Mouse (Mus musculus) MEL (cell line): ENCODE results near the gene Nek11.
"Not testable (repeated sequence)": the region's sequence is repeated elsewhere in the genome, so short reads cannot be mapped to it uniquely, and the experiment has no call there.

Source experiments
- CHD1 ChIP-seq: IDR thresholded peaks from 2 replicates; pipeline ENCODE4 v1.6.1; 2012; ENCODE audit warnings: low read depth, mild to moderate bottlenecking, inconsistent platforms, low read length, improper control_type of control experiment
- CHD2 ChIP-seq: IDR thresholded peaks from 2 replicates; pipeline ENCODE4 v1.6.1; 2011; ENCODE audit warnings: low read length, improper control_type of control experiment
- CTCF ChIP-seq, 3 experiments: IDR thresholded peaks in 2 of 3; conservative IDR thresholded peaks in 1 of 3; 2 replicates each; pipeline ENCODE4 v1.5.1; 2011 to 2012; ENCODE audit warnings: low read length in 3 of 3, low read depth in 2 of 3, mild to moderate bottlenecking in 2 of 3, improper control_type of control experiment in 1 of 3, inconsistent platforms in 1 of 3, mixed read lengths in 1 of 3, moderate library complexity in 1 of 3; ENCODE audit not compliant: control insufficient read depth in 1 of 3, insufficient read depth in 1 of 3, poor library complexity in 1 of 3, severe bottlenecking in 1 of 3
- ELF1 ChIP-seq: IDR thresholded peaks from 2 replicates; pipeline ENCODE4 v1.6.1; 2014; ENCODE audit warnings: low read depth, mild to moderate bottlenecking, inconsistent platforms, low read length, improper control_type of control experiment, moderate library complexity
- EP300 ChIP-seq, 2 experiments: IDR thresholded peaks; 2 replicates each; pipeline ENCODE4 v1.6.1; 2011; ENCODE audit warnings: improper control_type of control experiment in 2 of 2, low read length in 2 of 2, low read depth in 1 of 2, mild to moderate bottlenecking in 1 of 2
- GABPA ChIP-seq: IDR thresholded peaks from 2 replicates; pipeline ENCODE4 v1.6.1; 2012; ENCODE audit warnings: low read depth, mild to moderate bottlenecking, inconsistent platforms, low read length, improper control_type of control experiment, moderate library complexity
- JUND ChIP-seq: IDR thresholded peaks from 2 replicates; pipeline ENCODE4 v1.6.1; 2011; ENCODE audit warnings: low read depth, mild to moderate bottlenecking, improper control_type of control experiment, low read length
- MAX ChIP-seq: IDR thresholded peaks from 2 replicates; pipeline ENCODE4 v1.6.1; 2011; ENCODE audit warnings: low read length, improper control_type of control experiment
- MEF2A ChIP-seq: IDR thresholded peaks from 2 replicates; pipeline ENCODE4 v1.6.1; 2014; ENCODE audit warnings: low read depth, mild to moderate bottlenecking, inconsistent platforms, low read length, improper control_type of control experiment; ENCODE audit not compliant: poor library complexity, insufficient replicate concordance, severe bottlenecking; ENCODE audit errors: extremely low read depth
- MXI1 ChIP-seq: IDR thresholded peaks from 2 replicates; pipeline ENCODE4 v1.6.1; 2011; ENCODE audit warnings: mild to moderate bottlenecking, low read depth, low read length, improper control_type of control experiment
- MYC ChIP-seq: IDR thresholded peaks from 2 replicates; pipeline ENCODE4 v1.6.1; 2011; ENCODE audit warnings: low read depth, mild to moderate bottlenecking, low read length, improper control_type of control experiment, moderate library complexity
- POLR2A ChIP-seq, 2 experiments: IDR thresholded peaks; 2 replicates each; pipeline ENCODE4 v1.6.1; 2011 to 2012; ENCODE audit warnings: low read length in 2 of 2, mild to moderate bottlenecking in 2 of 2, control low read depth in 1 of 2, improper control_type of control experiment in 1 of 2, low read depth in 1 of 2, moderate library complexity in 1 of 2; ENCODE audit not compliant: control insufficient read depth in 1 of 2, insufficient read depth in 1 of 2, poor library complexity in 1 of 2
- TBP ChIP-seq: IDR thresholded peaks from 2 replicates; pipeline ENCODE4 v1.8.0; 2011; ENCODE audit warnings: low read depth, low read length, improper control_type of control experiment
- USF2 ChIP-seq, 2 experiments: IDR thresholded peaks; 2 replicates each; pipeline ENCODE4 v1.6.1; 2011 to 2012; ENCODE audit warnings: improper control_type of control experiment in 2 of 2, low read length in 2 of 2, borderline replicate concordance in 1 of 2, inconsistent platforms in 1 of 2, low read depth in 1 of 2, mild to moderate bottlenecking in 1 of 2; ENCODE audit not compliant: insufficient read depth in 1 of 2

- TF ChIP-seq CHD1; MYC; USF2 (IDR thresholded peaks at IDR 0.05; ENCODE audit: borderline replicate concordance in 1 of 2, insufficient read depth in 1 of 2, low read depth in 1 of 2, low read length in 2 of 2); EP300 (IDR thresholded peaks at IDR 0.05; ENCODE audit: low read depth in 1 of 2, low read length in 2 of 2); POLR2A (IDR thresholded peaks at IDR 0.05; ENCODE audit: control insufficient read depth in 1 of 2, insufficient read depth in 1 of 2, low read depth in 1 of 2, low read length in 2 of 2, poor library complexity in 1 of 2); TBP; JUND; MAX; CTCF (IDR thresholded peaks at IDR 0.05 in 2 of 3, conservative IDR thresholded peaks at IDR 0.05 in 1 of 3; ENCODE audit: control insufficient read depth in 1 of 3, insufficient read depth in 1 of 3, low read depth in 2 of 3, low read length in 3 of 3, poor library complexity in 1 of 3, severe bottlenecking in 1 of 3); GABPA; CHD2; MEF2A; MXI1; ELF1: not testable (repeated sequence)
Measured at GRCm38 (mm10) chr9:105125206-105125605, 270.1 kb downstream of the Nek11 start.
